In genomic region chr10:76468203-76469162, GRCm38 (mm10) we compare ENCODE assay signal across 8 mouse cellular contexts. TPM values are rescaled to one million over a fixed set of nuclear protein-coding genes. Genes with fewer than 3 reads are reported as not detected.
DNase-seq lines count a peak whose midpoint lies in the region; ATAC-seq lines count a peak whose summit lies in the region.

Gene Mcm3ap (plus strand): TSS chr10:76468927.
Gene Ybey (minus strand): TSS chr10:76469114.

- ATAC-seq in inflammation-experienced regulatory T-cells, adult 6 months = peak; percentile 96
- peak; percentile 96 for ATAC-seq in megakaryocyte-erythroid progenitor cell, adult 5-6 weeks (replicated peaks; ENCODE audit: low FRiP score, low TSS enrichment, poor library complexity, severe bottlenecking)

- intact Hi-C loops in gastrocnemius, postnatal 14 days (cut with DNase I; ENCODE audit: low total_unique reads) = no loop called here
- intact Hi-C loops in left cerebral cortex, postnatal 10 days (cut with DNase I) = loop anchor here (5.0 kb wide), 1 partner anchor 264 kb away; no protein-coding TSS in a partner anchor

- peak; percentile 89 for DNase-seq in adipocyte (ENCODE audit: low spot score)
- peak; percentile 92 for DNase-seq in embryo, embryonic 10 days (ENCODE audit: low spot score)
- peak; percentile 90 for DNase-seq in gastrocnemius, postnatal 14 days
- peak; percentile 88 to 93 for DNase-seq in left cerebral cortex, postnatal 10 days (ENCODE audit: extremely low spot score in 1 of 2, low spot score in 2 of 2)
- peak; percentile 88 for DNase-seq in right cerebral cortex, postnatal 25 days
- DNase-seq in urinary bladder, postnatal 4 days (ENCODE audit: low spot score in 2 of 2) = peak; percentile 83 to 87

RNA-seq across cellular contexts. Expression of gene Mcm3ap, which starts in this region (rescaled TPM):
- 10 to 100 TPM; 21.4 to 22.2 TPM for total RNA-seq in gastrocnemius, postnatal 14 days (2021)
- polyA plus RNA-seq in inflammation-experienced regulatory T-cells, adult 6 months (2017; shearing (Covaris generic)) = 10 to 100 TPM; 41.0 to 56.4 (median 54.3) TPM
- 10 to 100 TPM; 45.5 TPM for total RNA-seq in left cerebral cortex, postnatal 10 days (2021)
- 60.1 and 94.2 TPM in 2 replicates for total RNA-seq in megakaryocyte-erythroid progenitor cell, adult 5-6 weeks (2014; fragmentation: Nextera tagmentation)
- 63.5 and 87.7 TPM in 2 replicates for total RNA-seq in megakaryocyte-erythroid progenitor cell, adult 5-6 weeks (2017)

RNA-seq across cellular contexts. Expression of gene Ybey, which starts in this region (rescaled TPM):
- 1 to 10 TPM; 3.5 to 3.8 TPM for total RNA-seq in gastrocnemius, postnatal 14 days (2021)
- polyA plus RNA-seq in inflammation-experienced regulatory T-cells, adult 6 months (2017; shearing (Covaris generic)) = 1 to 10 TPM; 3.4 to 4.4 (median 3.4) TPM
- total RNA-seq in left cerebral cortex, postnatal 10 days (2021) = 1 to 10 TPM; 3.3 to 3.9 TPM
- 5.4 and 5.5 TPM in 2 replicates for total RNA-seq in megakaryocyte-erythroid progenitor cell, adult 5-6 weeks (2014; fragmentation: Nextera tagmentation)
- 7.5 and 8.1 TPM in 2 replicates for total RNA-seq in megakaryocyte-erythroid progenitor cell, adult 5-6 weeks (2017)

Comparison
In these comparisons a context has a peak if more than half of its experiments do, and no peak if none do; other contexts are left out.
1. Peak in every context shown above with its lines: DNase-seq and ATAC-seq.